Mouse (Mus musculus) embryonic fibroblast, embryonic 13.5 days (primary cell): Measurements from ENCODE around the gene Psd. TPM values are rescaled to one million over a fixed set of nuclear protein-coding genes. Genes with fewer than 3 reads are reported as not detected.

Source experiments
- H3K27ac ChIP-seq: 2 replicates; pipeline ENCODE4 v1.5.1; 2012; ENCODE audit warnings: low read length, control low read depth, inconsistent platforms; ENCODE audit not compliant: insufficient read depth
- H3K4me1 ChIP-seq: 2 replicates; pipeline ENCODE4 v1.6.1; 2011; ENCODE audit warnings: low read length; ENCODE audit not compliant: control insufficient read depth, insufficient read depth
- H3K4me3 ChIP-seq: 2 replicates; pipeline ENCODE4 v1.5.1; 2011; ENCODE audit warnings: mild to moderate bottlenecking, control low read depth, low read length; ENCODE audit not compliant: insufficient read depth
- CTCF ChIP-seq: IDR thresholded peaks from 2 replicates; pipeline ENCODE4 v1.5.1; 2011; ENCODE audit warnings: mild to moderate bottlenecking, control low read depth, low read length, moderate library complexity, borderline replicate concordance; ENCODE audit not compliant: insufficient read depth
- POLR2A ChIP-seq: IDR thresholded peaks from 2 replicates; pipeline ENCODE4 v1.6.1; 2011; ENCODE audit warnings: low read depth, mild to moderate bottlenecking, control low read depth, low read length, moderate library complexity
- polyA plus RNA-seq: library from polyadenylated mRNA; stranded (reverse); fragments of >200 nt; gene quantifications from 2 replicates; pipeline ENCODE4 v1.2.4, GENCODE M21; 2011; ENCODE audit warnings: low read depth; ENCODE audit not compliant: missing spikeins, insufficient read length

Psd gene
- polyA plus RNA-seq, 1 experiment, result 2.7 TPM

GRCm38 (mm10) chr19:46321101-46321943, 5.6 kb downstream of the Psd start:
- Histone ChIP-seq H3K4me3 (no peak overlapping the region), H3K27ac (no peak overlapping the region), H3K4me1 (peaks cover 2% of the 10 kb centered on the region)
- TF ChIP-seq CTCF, result no peak
- no peak for TF ChIP-seq POLR2A

GRCm38 (mm10) chr19:46320076-46320785, 6.7 kb downstream of the Psd start:
- TF ChIP-seq POLR2A (no peak), CTCF (no peak)
- H3K4me3 ChIP-seq, result no peak overlapping the region
- peaks cover 2% of the 10 kb centered on the region for H3K4me1 ChIP-seq
- H3K27ac ChIP-seq, result no peak overlapping the region

GRCm38 (mm10) chr19:46318586-46319378, 8.2 kb downstream of the Psd start:
- TF ChIP-seq POLR2A (0 out of 2 replicates have a peak, but pooled peaks have one; percentile 23), CTCF (no peak)
- no peak overlapping the region for H3K27ac ChIP-seq
- peaks cover 2% of the 10 kb centered on the region for H3K4me1 ChIP-seq
- H3K4me3 ChIP-seq, result no peak overlapping the region

GRCm38 (mm10) chr19:46318031-46318471, 8.9 kb downstream of the Psd start:
- TF ChIP-seq POLR2A, result 0 out of 2 replicates have a peak, but pooled peaks have one; percentile 18
- TF ChIP-seq CTCF, result no peak
- Histone ChIP-seq H3K4me1 (peaks cover 2% of the 10 kb centered on the region), H3K4me3 (no peak overlapping the region), H3K27ac (no peak overlapping the region)

GRCm38 (mm10) chr19:46317546-46317885, 9.4 kb downstream of the Psd start:
- H3K27ac ChIP-seq, result no peak overlapping the region
- peaks cover 2% of the 10 kb centered on the region for H3K4me1 ChIP-seq
- TF ChIP-seq POLR2A (no peak), CTCF (no peak)
- no peak overlapping the region for H3K4me3 ChIP-seq

- H3K4me3 ChIP-seq, result no peak overlapping the region
- H3K27ac ChIP-seq, result no peak overlapping the region
- TF ChIP-seq POLR2A (no peak), CTCF (no peak)
- peaks cover 2% of the 10 kb centered on the region for H3K4me1 ChIP-seq
Measured at GRCm38 (mm10) chr19:46316846-46317545, 10.0 kb downstream of the Psd start.

- no peak overlapping the region for H3K4me3 ChIP-seq
- TF ChIP-seq CTCF (no peak), POLR2A (0 out of 2 replicates have a peak, but pooled peaks have one; percentile 25)
- peaks cover 2% of the 10 kb centered on the region for H3K4me1 ChIP-seq
- no peak overlapping the region for H3K27ac ChIP-seq
Measured at GRCm38 (mm10) chr19:46315752-46316610, 11.0 kb downstream of the Psd start.
